Mouse (Mus musculus) heart, embryonic 13.5 days (tissue): ENCODE results near the gene Szrd1. TPM values are rescaled to one million over a fixed set of nuclear protein-coding genes. Genes with fewer than 3 reads are reported as not detected.
A peak's percentile ranks its signal among the peaks of the same experiment; 100 is the strongest.

ENCODE experiments used
- ATAC-seq: fragments of 200-750 bp; cut with Nextera tagmentation; 2 replicates; pipeline ENCODE4 v1.8.0; 2017; ENCODE audit warnings: moderate TSS enrichment; ENCODE audit not compliant: insufficient number of reproducible peaks, low FRiP score, low TSS enrichment; ENCODE audit errors: extremely low read depth
- H3K27ac ChIP-seq: fragments of 300-500 bp; sonication (generic); replicated peaks from 2 replicates; pipeline ENCODE4 v1.5.1; 2015; ENCODE audit warnings: moderate library complexity, mild to moderate bottlenecking, inconsistent platforms
- H3K27me3 ChIP-seq: fragments of 300-500 bp; sonication (generic); replicated peaks from 2 replicates; pipeline ENCODE4 v1.6.1; 2015; ENCODE audit warnings: mild to moderate bottlenecking, inconsistent platforms
- H3K36me3 ChIP-seq: fragments of 300-500 bp; sonication (generic); 2 replicates; pipeline ENCODE4 v1.6.1; 2015; ENCODE audit warnings: mild to moderate bottlenecking, inconsistent platforms
- H3K4me1 ChIP-seq: fragments of 300-500 bp; sonication (generic); 2 replicates; pipeline ENCODE4 v1.6.1; 2015; ENCODE audit warnings: inconsistent platforms
- H3K4me2 ChIP-seq: fragments of 300-500 bp; sonication (generic); 2 replicates; pipeline ENCODE4 v1.6.1; 2015; ENCODE audit warnings: inconsistent platforms, mild to moderate bottlenecking, moderate library complexity
- H3K4me3 ChIP-seq: fragments of 300-500 bp; sonication (generic); 2 replicates; pipeline ENCODE4 v1.5.1; 2015; ENCODE audit warnings: moderate library complexity, mild to moderate bottlenecking, inconsistent platforms
- H3K9ac ChIP-seq: fragments of 300-500 bp; sonication (generic); 2 replicates; pipeline ENCODE4 v1.6.1; 2015; ENCODE audit warnings: inconsistent platforms, mild to moderate bottlenecking, moderate library complexity
- H3K9me3 ChIP-seq: fragments of 300-500 bp; sonication (generic); 2 replicates; pipeline ENCODE4 v1.6.1; 2016; ENCODE audit warnings: inconsistent platforms
- WGBS: fragments of 180-500 bp; shearing (Covaris S2); methylation state at CpG from one replicate; pipeline ENCODE4 v1.1.7; 2015; ENCODE audit warnings: mixed read lengths; 5-methylcytosine and 5-hydroxymethylcytosine counted together
- polyA plus RNA-seq: library from polyadenylated mRNA; unstranded; fragments of >200 nt; fragmentation: Nextera tagmentation; extraction: Ambion mirVana; gene quantifications from 2 replicates; pipeline ENCODE4 v1.2.1, GENCODE M21; 2015

Szrd1 gene
- polyA plus RNA-seq, 1 experiment from 2014 or later = 33.8 TPM

GRCm38 (mm10) chr4:141165744-141166292 is 26.2 kb upstream of the Szrd1 start:
- Histone ChIP-seq H3K9me3 (no peaks in the 10 kb centered on the region), H3K27ac (no peak overlapping the region), H3K4me2 (no peak overlapping the region), H3K9ac (no peak overlapping the region), H3K27me3 (no peaks in the 10 kb centered on the region), H3K4me1 (peaks cover 13% of the 10 kb centered on the region), H3K4me3 (no peak overlapping the region), H3K36me3 (peaks cover 42% of the 10 kb centered on the region)
- WGBS = 71% methylated on average over 8 of the region's 8 CpGs
- no peak for ATAC-seq

- H3K27ac ChIP-seq = no peak overlapping the region
- no peak overlapping the region for H3K9ac ChIP-seq
- no peak for ATAC-seq
- peaks cover 21% of the 10 kb centered on the region for H3K36me3 ChIP-seq
- no peak overlapping the region for H3K4me3 ChIP-seq
- 92% methylated on average over 5 of the region's 5 CpGs for WGBS
- H3K9me3 ChIP-seq = no peaks in the 10 kb centered on the region
- H3K27me3 ChIP-seq = no peaks in the 10 kb centered on the region
- H3K4me2 ChIP-seq = no peak overlapping the region
- H3K4me1 ChIP-seq = peaks cover 29% of the 10 kb centered on the region
These were observed 24.2 kb upstream of the Szrd1 start for GRCm38 (mm10) chr4:141163729-141164128.

GRCm38 (mm10) chr4:141161699-141162208 is 22.2 kb upstream of the Szrd1 start:
- peaks cover 3% of the 10 kb centered on the region; the same call in 1 of the 2 replicates for H3K36me3 ChIP-seq
- no peaks in the 10 kb centered on the region for H3K9me3 ChIP-seq
- peaks cover 44% of the 10 kb centered on the region for H3K4me1 ChIP-seq
- H3K4me3 ChIP-seq = no peak overlapping the region
- WGBS = 78% methylated on average over 6 of the region's 6 CpGs
- no peaks in the 10 kb centered on the region for H3K27me3 ChIP-seq
- H3K9ac ChIP-seq = no peak overlapping the region
- H3K4me2 ChIP-seq = no peak overlapping the region
- no peak overlapping the region for H3K27ac ChIP-seq
- no peak for ATAC-seq

GRCm38 (mm10) chr4:141160193-141160592 is 20.6 kb upstream of the Szrd1 start:
- Histone ChIP-seq H3K4me1 (peaks cover 46% of the 10 kb centered on the region), H3K36me3 (peaks cover 3% of the 10 kb centered on the region; the same call in 1 of the 2 replicates), H3K9me3 (no peaks in the 10 kb centered on the region), H3K9ac (no peak overlapping the region), H3K4me2 (no peak overlapping the region), H3K4me3 (no peak overlapping the region), H3K27me3 (no peaks in the 10 kb centered on the region), H3K27ac (no peak overlapping the region)
- ATAC-seq = no peak
- WGBS = 83% methylated on average over 4 of the region's 4 CpGs

- H3K4me3 ChIP-seq = no peak overlapping the region
- H3K4me2 ChIP-seq = no peak overlapping the region
- peaks cover 3% of the 10 kb centered on the region; the same call in 1 of the 2 replicates for H3K36me3 ChIP-seq
- no peaks in the 10 kb centered on the region for H3K27me3 ChIP-seq
- ATAC-seq = no peak
- H3K9ac ChIP-seq = peak overlapping the region; percentile 48; the same call in 1 of the 2 replicates
- H3K9me3 ChIP-seq = no peaks in the 10 kb centered on the region
- peak overlapping the region; percentile 15; the same call in 1 of the 2 replicates for H3K27ac ChIP-seq
- peaks cover 46% of the 10 kb centered on the region for H3K4me1 ChIP-seq
- WGBS = 68% methylated on average over 5 of the region's 5 CpGs
These were observed 20.1 kb upstream of the Szrd1 start for GRCm38 (mm10) chr4:141159666-141160065.

GRCm38 (mm10) chr4:141159093-141159492 is 19.5 kb upstream of the Szrd1 start:
- Histone ChIP-seq H3K27me3 (no peaks in the 10 kb centered on the region), H3K4me1 (peaks cover 50% of the 10 kb centered on the region), H3K36me3 (peaks cover 3% of the 10 kb centered on the region; the same call in 1 of the 2 replicates), H3K27ac (peak overlapping the region; percentile 15; the same call in 1 of the 2 replicates), H3K4me2 (no peak overlapping the region), H3K4me3 (no peak overlapping the region), H3K9ac (peak overlapping the region; percentile 48), H3K9me3 (no peaks in the 10 kb centered on the region)
- no peak for ATAC-seq
- 34% methylated on average over 11 of the region's 11 CpGs for WGBS

- Histone ChIP-seq H3K9me3 (no peaks in the 10 kb centered on the region), H3K4me2 (no peak overlapping the region), H3K4me3 (no peak overlapping the region), H3K9ac (peak overlapping the region; percentile 48), H3K27ac (0 out of 2 replicates have a peak overlapping the region, but pooled peaks have one; percentile 15), H3K4me1 (peaks cover 52% of the 10 kb centered on the region), H3K27me3 (no peaks in the 10 kb centered on the region), H3K36me3 (no peaks in the 10 kb centered on the region)
- no peak for ATAC-seq
- 68% methylated on average over 2 of the region's 2 CpGs for WGBS
These were observed 19.0 kb upstream of the Szrd1 start for GRCm38 (mm10) chr4:141158609-141159008.

- Histone ChIP-seq H3K27me3 (no peaks in the 10 kb centered on the region), H3K4me2 (no peak overlapping the region), H3K4me3 (no peak overlapping the region), H3K9ac (no peak overlapping the region), H3K36me3 (no peaks in the 10 kb centered on the region), H3K27ac (no peak overlapping the region), H3K4me1 (peaks cover 52% of the 10 kb centered on the region), H3K9me3 (no peaks in the 10 kb centered on the region)
- WGBS = 72% methylated on average over 4 of the region's 4 CpGs
- no peak for ATAC-seq
These were observed 17.9 kb upstream of the Szrd1 start for GRCm38 (mm10) chr4:141157485-141157884.

GRCm38 (mm10) chr4:141149116-141149515 is 9.5 kb upstream of the Szrd1 start:
- Histone ChIP-seq H3K4me2 (peak overlapping the region; percentile 95), H3K27ac (no peak overlapping the region), H3K4me3 (peak overlapping the region; percentile 100), H3K4me1 (peaks cover 40% of the 10 kb centered on the region), H3K36me3 (no peaks in the 10 kb centered on the region), H3K9me3 (no peaks in the 10 kb centered on the region), H3K9ac (peak overlapping the region; percentile 99), H3K27me3 (no peaks in the 10 kb centered on the region; the same call in 1 of the 2 replicates)
- ATAC-seq = no peak
- WGBS = 36% methylated on average over 7 of the region's 7 CpGs

GRCm38 (mm10) chr4:141148009-141148801 is 8.6 kb upstream of the Szrd1 start:
- no peaks in the 10 kb centered on the region; the same call in 1 of the 2 replicates for H3K27me3 ChIP-seq
- H3K4me2 ChIP-seq = peak overlapping the region; percentile 95
- H3K4me1 ChIP-seq = peaks cover 38% of the 10 kb centered on the region
- peak; percentile 40 for ATAC-seq
- WGBS = under 1% methylated on average over 66 of the region's 66 CpGs
- no peaks in the 10 kb centered on the region for H3K36me3 ChIP-seq
- no peaks in the 10 kb centered on the region for H3K9me3 ChIP-seq
- peak overlapping the region; percentile 93 for H3K27ac ChIP-seq
- peak overlapping the region; percentile 100 for H3K4me3 ChIP-seq
- H3K9ac ChIP-seq = peak overlapping the region; percentile 99
